Mouse (Mus musculus) c-Kit-positive CD71-positive TER-119-negative erythroid progenitor cells, embryonic 14.5 days (primary cell): ENCODE results near the gene Spata2.

Source experiments
- DNase-seq: peaks from one replicate; pipeline ENCODE4 v3.0.0-alpha.2; 2013; ENCODE audit warnings: low read depth

Spata2 gene

GRCm38 (mm10) chr2:167482681-167483080, 10.0 kb downstream of the Spata2 start:
- no peak for DNase-seq

DNA sequence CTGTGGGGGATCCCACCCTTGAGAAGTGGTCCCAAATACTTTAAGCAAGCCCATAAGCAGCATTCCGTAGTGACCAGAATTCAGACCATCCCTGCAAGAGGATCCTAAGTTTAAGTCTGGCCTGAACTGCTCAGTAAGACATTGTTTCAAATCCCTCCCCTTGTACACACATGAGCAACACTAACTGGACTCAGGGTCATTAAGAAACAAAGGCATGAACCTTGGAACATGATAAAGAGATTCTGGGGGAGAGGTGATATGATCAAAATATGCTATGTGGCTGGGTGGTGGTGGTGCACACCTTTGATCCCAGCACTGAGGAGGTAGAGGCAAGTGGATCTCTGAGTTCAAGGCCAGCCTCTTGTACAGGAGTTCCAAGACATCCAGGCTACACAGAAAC, 13.2 kb downstream of the Spata2 start:
- DNase-seq: no peak

DNA sequence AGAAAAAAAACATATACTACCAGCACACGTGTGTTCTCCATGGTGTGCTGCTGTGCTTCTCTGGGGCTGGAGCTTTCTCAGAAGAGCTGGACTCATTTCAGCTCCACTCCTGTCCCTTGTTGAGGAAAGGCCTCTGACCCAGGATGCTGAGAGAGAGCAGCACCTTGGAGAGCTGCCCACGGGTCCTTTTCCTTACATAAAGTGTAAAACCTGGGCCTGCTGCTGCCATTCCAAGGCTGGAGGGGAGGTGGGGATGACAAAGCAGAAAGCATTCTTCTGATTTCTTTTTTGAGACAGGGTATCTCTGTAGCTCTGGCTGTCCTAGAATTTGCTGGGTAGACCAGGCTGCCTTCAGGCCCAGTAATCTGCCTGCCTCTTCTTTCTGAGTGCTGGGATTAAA, 14.6 kb downstream of the Spata2 start:
- DNase-seq: no peak

- DNase-seq: no peak
Measured at GRCm38 (mm10) chr2:167476762-167477161, 15.9 kb downstream of the Spata2 start.

DNA sequence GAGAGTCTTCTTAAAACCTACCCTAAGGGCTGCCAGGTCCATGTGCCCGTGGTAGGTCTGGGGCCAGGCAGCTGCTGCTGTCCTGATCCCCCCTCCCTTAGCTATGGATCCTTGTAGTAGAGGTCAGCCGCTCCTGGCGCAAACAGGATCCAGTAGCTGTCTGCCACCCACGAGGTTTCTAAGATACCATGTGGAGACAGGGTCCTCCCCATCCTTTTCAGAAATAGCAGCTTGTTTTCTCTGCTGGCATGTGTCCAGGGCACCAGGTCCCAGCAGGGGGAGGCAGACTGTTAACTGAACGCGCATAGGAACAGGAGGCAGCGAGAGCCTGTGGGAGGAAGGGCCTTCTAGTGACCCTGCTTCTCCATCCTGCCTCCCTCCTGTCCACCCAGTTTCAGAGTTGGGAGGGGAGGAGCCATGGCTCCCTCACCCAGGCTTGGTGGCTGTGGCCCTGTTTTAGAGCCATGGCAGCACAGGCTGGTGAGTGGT, 16.4 kb downstream of the Spata2 start:
- no peak for DNase-seq

GRCm38 (mm10) chr2:167475596-167475995, 17.1 kb downstream of the Spata2 start:
- no peak for DNase-seq

- DNase-seq: no peak
Measured at GRCm38 (mm10) chr2:167474218-167474617, 18.5 kb downstream of the Spata2 start.

GRCm38 (mm10) chr2:167471585-167471984, 21.1 kb downstream of the Spata2 start:
- DNase-seq: no peak

DNA sequence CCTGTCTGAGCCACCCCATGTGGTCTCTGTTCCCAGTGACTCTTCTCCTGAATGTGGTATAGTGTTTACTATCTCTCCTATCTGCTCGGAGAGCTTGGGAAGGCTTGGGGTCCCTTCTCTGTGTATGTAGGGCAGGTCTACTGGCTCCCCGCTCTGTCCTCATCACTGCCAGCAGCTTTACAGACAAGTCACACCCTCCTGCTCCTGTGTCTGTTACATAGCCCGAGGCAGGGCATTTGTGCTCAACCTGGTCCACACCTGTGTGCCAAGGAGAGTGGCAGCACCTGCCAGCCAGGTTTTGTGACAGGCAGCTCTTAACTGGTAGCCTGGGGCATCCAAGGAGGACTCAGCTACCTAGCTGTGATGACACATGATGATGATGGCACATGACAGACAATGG, 22.1 kb downstream of the Spata2 start:
- no peak for DNase-seq

DNA sequence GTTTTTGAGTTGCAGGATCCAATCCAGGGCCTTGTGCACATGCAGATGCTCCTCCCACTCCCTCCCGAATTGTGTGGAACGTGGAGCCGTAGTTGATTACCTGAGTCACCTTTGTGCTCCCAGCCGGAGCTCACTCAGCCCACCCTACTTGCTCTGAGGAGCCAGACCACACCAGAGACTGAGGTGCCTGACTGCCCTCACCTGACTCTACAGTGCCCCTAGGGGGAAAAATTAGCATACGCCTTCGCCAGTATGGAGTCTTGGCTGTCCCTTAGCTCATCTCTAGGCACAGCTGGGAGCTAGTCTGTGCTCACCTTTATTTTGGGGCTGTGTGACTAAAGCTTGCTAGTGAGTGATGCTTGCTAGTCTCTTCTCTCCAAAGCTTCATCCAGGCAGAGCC, 24.2 kb downstream of the Spata2 start:
- DNase-seq: no peak

DNA sequence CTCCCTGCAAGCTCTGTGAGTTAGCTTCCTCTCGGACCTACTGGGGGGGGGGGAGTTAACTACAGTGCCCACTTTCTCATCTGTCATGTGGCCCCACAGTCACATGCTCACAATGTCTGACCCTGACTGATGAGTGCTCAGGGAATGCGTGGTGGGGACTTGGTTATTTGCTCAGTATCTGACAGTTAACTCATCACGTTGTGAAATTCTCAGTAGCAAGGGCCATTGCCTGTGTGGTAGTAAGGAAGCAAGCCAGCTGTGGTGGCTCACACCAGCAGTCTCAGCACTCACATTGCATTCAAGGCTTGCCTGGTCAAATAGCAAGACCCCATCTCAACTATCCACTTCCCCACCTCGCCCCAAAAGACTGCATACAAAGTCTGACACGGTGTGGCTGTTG, 25.5 kb downstream of the Spata2 start:
- DNase-seq: no peak

DNA sequence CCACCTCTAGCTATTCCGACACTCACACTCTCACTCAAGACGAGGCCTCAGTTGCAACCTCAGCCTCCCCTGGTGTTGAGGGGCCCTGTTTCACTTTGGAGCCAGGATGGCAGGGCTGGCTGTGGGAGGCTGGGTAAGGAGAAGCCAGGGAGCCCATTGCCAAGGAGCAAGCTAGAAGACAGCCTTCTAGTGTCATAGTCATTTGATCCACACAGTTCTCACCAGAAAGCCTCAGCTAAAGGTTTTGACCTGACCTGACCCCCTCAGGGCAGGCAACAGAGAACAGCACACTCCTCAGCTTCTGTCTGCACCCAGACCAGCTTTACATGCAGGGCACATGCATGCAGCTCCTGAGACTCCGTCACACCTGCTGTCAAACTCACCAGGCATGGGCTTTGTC, 26.7 kb downstream of the Spata2 start:
- no peak for DNase-seq

- no peak for DNase-seq
Measured at GRCm38 (mm10) chr2:167463802-167464201, 28.9 kb downstream of the Spata2 start.

- DNase-seq: peak; percentile 43
Measured at GRCm38 (mm10) chr2:167462954-167463353, 29.7 kb downstream of the Spata2 start.

- DNase-seq: no peak
Measured at GRCm38 (mm10) chr2:167459071-167459865, 33.4 kb downstream of the Spata2 start.

- no peak for DNase-seq
Measured at GRCm38 (mm10) chr2:167458548-167458947, 34.1 kb downstream of the Spata2 start.

DNA sequence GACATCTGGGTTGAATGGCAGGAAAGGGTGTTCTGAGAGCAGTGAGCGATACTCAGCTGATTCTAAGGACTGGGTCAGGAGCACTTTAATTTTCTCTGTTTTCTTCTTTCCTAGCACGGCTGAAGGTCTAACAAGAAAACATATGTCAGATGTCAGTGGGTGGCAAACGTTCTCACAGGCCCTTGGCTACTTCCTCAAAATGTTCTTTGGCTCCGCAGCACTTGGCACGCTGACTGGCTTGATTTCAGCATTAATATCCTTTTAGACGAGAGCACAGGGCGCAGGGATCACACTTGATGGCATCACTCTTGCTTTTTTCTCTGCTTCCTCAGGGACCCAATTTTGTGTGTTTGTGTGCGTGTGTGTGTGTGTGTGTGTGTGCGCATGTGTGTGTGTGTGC, 35.5 kb downstream of the Spata2 start:
- no peak for DNase-seq

DNA sequence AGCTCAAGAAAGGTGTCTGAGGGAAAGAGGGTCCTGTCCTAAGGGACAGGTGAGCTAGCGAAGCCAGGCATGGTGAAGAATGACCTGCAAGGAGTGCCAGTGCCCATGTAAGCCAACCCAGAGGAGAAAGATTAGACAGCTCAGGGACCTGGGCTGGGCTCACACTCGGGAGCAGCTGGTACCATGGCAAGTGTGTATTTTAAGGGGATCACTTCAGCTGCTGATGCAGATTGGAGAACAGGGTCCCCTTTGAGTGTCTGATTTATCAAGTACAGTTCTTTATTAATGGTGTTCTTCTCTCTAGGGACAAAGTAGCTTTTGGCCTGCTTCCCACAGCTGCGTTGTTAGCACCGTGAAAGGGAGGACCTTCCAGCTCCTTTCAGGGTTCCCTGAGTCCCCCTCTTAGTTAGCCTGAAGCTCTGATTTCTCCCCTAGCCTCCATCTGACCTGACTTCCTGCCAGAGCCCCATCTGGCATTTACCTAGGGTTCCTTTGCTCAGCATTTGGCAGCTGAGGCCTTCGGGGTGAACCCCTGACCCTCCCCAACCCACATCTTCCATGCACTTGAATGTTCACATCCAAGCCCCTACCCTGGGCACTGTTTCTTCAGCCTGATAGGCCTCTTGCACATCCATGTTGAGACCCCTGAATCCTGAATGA, 36.2 kb downstream of the Spata2 start:
- DNase-seq: no peak

- DNase-seq: no peak
Measured at GRCm38 (mm10) chr2:167453814-167454213, 38.9 kb downstream of the Spata2 start.

GRCm38 (mm10) chr2:167450647-167451046, 42.0 kb downstream of the Spata2 start:
- DNase-seq: no peak

GRCm38 (mm10) chr2:167449331-167450275, 43.1 kb downstream of the Spata2 start:
- no peak for DNase-seq

- DNase-seq: no peak
Measured at GRCm38 (mm10) chr2:167447629-167448028, 45.1 kb downstream of the Spata2 start.
